Mouse (Mus musculus): Measurements from ENCODE around the gene Zp3. TPM values are rescaled to one million over a fixed set of nuclear protein-coding genes. Genes with fewer than 3 reads are reported as not detected.

Gene Zp3
- polyA plus RNA-seq, 1 experiment, result not detected

DNA sequence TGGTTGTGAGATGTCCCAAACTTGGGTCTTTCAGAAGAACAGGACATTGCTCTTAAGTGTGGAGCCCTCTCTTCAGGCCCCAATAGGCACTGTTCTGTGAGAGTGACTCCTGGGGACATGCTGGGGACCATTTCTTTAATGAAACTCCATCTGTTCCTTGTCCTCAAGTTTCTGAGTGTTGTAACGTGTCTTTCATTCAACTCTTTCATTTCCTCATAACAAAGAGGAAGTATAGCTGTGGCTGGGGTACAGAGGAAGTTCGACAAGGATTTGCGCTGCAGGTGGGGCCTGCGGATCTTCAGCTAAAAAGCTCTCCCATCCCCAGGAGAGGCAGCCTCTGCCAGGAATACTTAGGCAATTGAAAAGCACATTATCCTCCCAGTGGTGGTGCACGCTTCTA is 10.7 kb downstream of the Zp3 start:
- WGBS, result 72% methylated on average over 5 of the region's 5 CpGs
- TF ChIP-seq CTCF (IDR thresholded peaks at IDR 0.05; ENCODE audit: extremely low read depth, insufficient read length, insufficient replicate concordance, low read depth, low read length) (no peak), POLR2A (IDR thresholded peaks at IDR 0.05; ENCODE audit: low read depth, low read length) (no peak)
- Histone ChIP-seq H3K36me3 (ENCODE audit: control insufficient read depth, insufficient read depth, low read length) (no peaks in the 10 kb centered on the region), H3K4me3 (ENCODE audit: low read depth, low read length) (no peak overlapping the region), H3K27ac (ENCODE audit: insufficient read depth, low read depth, low read length) (no peak overlapping the region), H3K4me1 (ENCODE audit: control insufficient read depth, insufficient read depth, insufficient read length, low read length) (no peaks in the 10 kb centered on the region; the same call in 1 of the 2 replicates), H3K27me3 (ENCODE audit: control insufficient read depth, insufficient read depth, low read length) (no peaks in the 10 kb centered on the region)

- TF ChIP-seq POLR2A (IDR thresholded peaks at IDR 0.05; ENCODE audit: low read depth, low read length) (no peak), CTCF (IDR thresholded peaks at IDR 0.05; ENCODE audit: extremely low read depth, insufficient read length, insufficient replicate concordance, low read depth, low read length) (no peak)
- Histone ChIP-seq H3K4me1 (ENCODE audit: control insufficient read depth, insufficient read depth, insufficient read length, low read length) (no peaks in the 10 kb centered on the region; the same call in 1 of the 2 replicates), H3K27ac (ENCODE audit: insufficient read depth, low read depth, low read length) (no peak overlapping the region), H3K27me3 (ENCODE audit: control insufficient read depth, insufficient read depth, low read length) (no peaks in the 10 kb centered on the region), H3K4me3 (ENCODE audit: low read depth, low read length) (no peak overlapping the region), H3K36me3 (ENCODE audit: control insufficient read depth, insufficient read depth, low read length) (peaks cover 5% of the 10 kb centered on the region; the same call in 1 of the 2 replicates)
- WGBS, result 72% methylated on average over 5 of the region's 5 CpGs
Observed at GRCm38 (mm10) chr5:135993381-135993965, 13.6 kb downstream of the Zp3 start.

GRCm38 (mm10) chr5:135994335-135994724 is 14.4 kb downstream of the Zp3 start:
- Histone ChIP-seq H3K4me3 (ENCODE audit: low read depth, low read length) (no peak overlapping the region), H3K36me3 (ENCODE audit: control insufficient read depth, insufficient read depth, low read length) (peaks cover 7% of the 10 kb centered on the region; the same call in 1 of the 2 replicates), H3K27me3 (ENCODE audit: control insufficient read depth, insufficient read depth, low read length) (no peaks in the 10 kb centered on the region), H3K4me1 (ENCODE audit: control insufficient read depth, insufficient read depth, insufficient read length, low read length) (no peaks in the 10 kb centered on the region; the same call in 1 of the 2 replicates), H3K27ac (ENCODE audit: insufficient read depth, low read depth, low read length) (no peak overlapping the region)
- 60% methylated on average over 8 of the region's 8 CpGs for WGBS
- no peak for TF ChIP-seq CTCF (IDR thresholded peaks at IDR 0.05; ENCODE audit: extremely low read depth, insufficient read length, insufficient replicate concordance, low read depth, low read length)
- no peak for TF ChIP-seq POLR2A (IDR thresholded peaks at IDR 0.05; ENCODE audit: low read depth, low read length)

- no peak within 1 kb of the TSS for H3K27ac ChIP-seq (ENCODE audit: insufficient read depth, low read depth, low read length)
- no peaks in the 10 kb centered on the region for H3K27me3 ChIP-seq (ENCODE audit: control insufficient read depth, insufficient read depth, low read length)
- no peak for TF ChIP-seq CTCF (IDR thresholded peaks at IDR 0.05; ENCODE audit: extremely low read depth, insufficient read length, insufficient replicate concordance, low read depth, low read length)
- peak; percentile 94 for TF ChIP-seq POLR2A (IDR thresholded peaks at IDR 0.05; ENCODE audit: low read depth, low read length)
- peaks cover 7% of the 10 kb centered on the region; the same call in 1 of the 2 replicates for H3K36me3 ChIP-seq (ENCODE audit: control insufficient read depth, insufficient read depth, low read length)
- no peaks in the 10 kb centered on the region; the same call in 1 of the 2 replicates for H3K4me1 ChIP-seq (ENCODE audit: control insufficient read depth, insufficient read depth, insufficient read length, low read length)
- WGBS, result under 1% methylated on average over 47 of the region's 47 CpGs
- peak within 1 kb of the TSS; percentile 84 for H3K4me3 ChIP-seq (ENCODE audit: low read depth, low read length)
Observed at GRCm38 (mm10) chr5:135994725-135995687, 15.1 kb downstream of the Zp3 start, which contains the start of gene Dtx2. TSS of gene Dtx2 (plus strand) at chr5:135994800.

DNA sequence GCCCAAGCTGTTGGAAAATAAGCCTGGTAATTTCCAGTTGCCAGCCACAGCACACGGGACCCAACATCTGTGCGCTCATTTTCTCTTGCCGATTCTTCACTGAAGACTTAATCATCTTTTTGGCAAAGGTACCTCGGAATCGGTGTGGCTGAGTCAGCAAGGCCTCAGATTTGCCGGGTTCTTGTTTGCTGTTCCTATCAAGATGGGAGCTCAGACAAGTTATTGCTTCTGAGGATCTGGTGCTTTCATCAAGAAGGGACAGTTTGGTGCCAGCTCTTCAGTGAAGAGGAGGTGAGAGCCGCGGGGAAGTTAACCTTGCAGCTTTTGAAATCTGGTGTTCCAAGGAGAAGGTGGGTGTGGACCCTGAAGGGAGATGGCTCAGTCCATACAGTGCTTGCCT is 16.3 kb downstream of the Zp3 start:
- Histone ChIP-seq H3K4me1 (ENCODE audit: control insufficient read depth, insufficient read depth, insufficient read length, low read length) (no peaks in the 10 kb centered on the region; the same call in 1 of the 2 replicates), H3K4me3 (ENCODE audit: low read depth, low read length) (no peak overlapping the region), H3K27ac (ENCODE audit: insufficient read depth, low read depth, low read length) (no peak overlapping the region), H3K36me3 (ENCODE audit: control insufficient read depth, insufficient read depth, low read length) (peaks cover 7% of the 10 kb centered on the region; the same call in 1 of the 2 replicates), H3K27me3 (ENCODE audit: control insufficient read depth, insufficient read depth, low read length) (no peaks in the 10 kb centered on the region)
- no peak for TF ChIP-seq CTCF (IDR thresholded peaks at IDR 0.05; ENCODE audit: extremely low read depth, insufficient read length, insufficient replicate concordance, low read depth, low read length)
- TF ChIP-seq POLR2A (IDR thresholded peaks at IDR 0.05; ENCODE audit: low read depth, low read length), result no peak
- 26% methylated on average over 8 of the region's 8 CpGs for whole genome bisulfite sequencing

- no peaks in the 10 kb centered on the region; the same call in 1 of the 2 replicates for H3K4me1 ChIP-seq (ENCODE audit: control insufficient read depth, insufficient read depth, insufficient read length, low read length)
- 81% methylated on average over 6 of the region's 6 CpGs for WGBS
- peaks cover 7% of the 10 kb centered on the region; the same call in 1 of the 2 replicates for H3K36me3 ChIP-seq (ENCODE audit: control insufficient read depth, insufficient read depth, low read length)
- TF ChIP-seq CTCF (IDR thresholded peaks at IDR 0.05; ENCODE audit: extremely low read depth, insufficient read length, insufficient replicate concordance, low read depth, low read length), result no peak
- no peak for TF ChIP-seq POLR2A (IDR thresholded peaks at IDR 0.05; ENCODE audit: low read depth, low read length)
- H3K4me3 ChIP-seq (ENCODE audit: low read depth, low read length), result no peak overlapping the region
- H3K27me3 ChIP-seq (ENCODE audit: control insufficient read depth, insufficient read depth, low read length), result no peaks in the 10 kb centered on the region
- no peak overlapping the region for H3K27ac ChIP-seq (ENCODE audit: insufficient read depth, low read depth, low read length)
Observed at GRCm38 (mm10) chr5:136001222-136001621, 21.3 kb downstream of the Zp3 start.

GRCm38 (mm10) chr5:136002325-136002724 is 22.4 kb downstream of the Zp3 start:
- Histone ChIP-seq H3K4me3 (ENCODE audit: low read depth, low read length) (no peak overlapping the region), H3K27ac (ENCODE audit: insufficient read depth, low read depth, low read length) (no peak overlapping the region), H3K4me1 (ENCODE audit: control insufficient read depth, insufficient read depth, insufficient read length, low read length) (no peaks in the 10 kb centered on the region), H3K27me3 (ENCODE audit: control insufficient read depth, insufficient read depth, low read length) (no peaks in the 10 kb centered on the region), H3K36me3 (ENCODE audit: control insufficient read depth, insufficient read depth, low read length) (peaks cover 4% of the 10 kb centered on the region; the same call in 1 of the 2 replicates)
- TF ChIP-seq CTCF (IDR thresholded peaks at IDR 0.05; ENCODE audit: extremely low read depth, insufficient read length, insufficient replicate concordance, low read depth, low read length) (no peak), POLR2A (IDR thresholded peaks at IDR 0.05; ENCODE audit: low read depth, low read length) (no peak)
- 52% methylated on average over 2 of the region's 2 CpGs for WGBS

Data from small intestine, adult 2 months (tissue).